Mouse (Mus musculus) embryonic fibroblast, embryonic 13.5 days (primary cell): ENCODE measurements at regions not wholly inside any gene's neighbourhood (a gene's known extent, or its start where the extent isn't known, plus 50 kb on each side); places are given as distances from the start of the nearest gene placed in this dataset.

ENCODE experiments used
- CTCF ChIP-seq: IDR thresholded peaks from 2 replicates; pipeline ENCODE4 v1.5.1; 2011; ENCODE audit warnings: mild to moderate bottlenecking, control low read depth, low read length, moderate library complexity, borderline replicate concordance; ENCODE audit not compliant: insufficient read depth
- POLR2A ChIP-seq: IDR thresholded peaks from 2 replicates; pipeline ENCODE4 v1.6.1; 2011; ENCODE audit warnings: low read depth, mild to moderate bottlenecking, control low read depth, low read length, moderate library complexity

- no peak for TF ChIP-seq POLR2A
- no peak for TF ChIP-seq CTCF
Measured at GRCm38 (mm10) chr5:77620402-77620801, 212.6 kb upstream of the Igfbp7 start.
